Mouse (Mus musculus) ES-E14 (cell line): ENCODE data around the gene Kif2c. TPM values are rescaled to one million over a fixed set of nuclear protein-coding genes. Genes with fewer than 3 reads are reported as not detected.

Experiments used
- DNase-seq: peaks from one replicate; pipeline ENCODE4 v3.0.0-alpha.2; 2013; ENCODE audit warnings: low read depth, low spot score
- H3K27ac ChIP-seq: 2 replicates; pipeline ENCODE4 v1.5.1; 2012; ENCODE audit warnings: low read depth, mild to moderate bottlenecking, low read length, moderate library complexity, mixed read lengths; ENCODE audit not compliant: poor library complexity, insufficient read depth, severe bottlenecking
- H3K36me3 ChIP-seq: 2 replicates; pipeline ENCODE4 v1.6.1; 2012; ENCODE audit warnings: mild to moderate bottlenecking, low read length, moderate library complexity, mixed read lengths; ENCODE audit not compliant: control insufficient read depth, poor library complexity, insufficient read depth, severe bottlenecking
- H3K4me1 ChIP-seq, 2 experiments: fragments of 150-350 bp in 1 of 2; sonication (generic) in 1 of 2; 2 replicates each; pipeline ENCODE4 v1.6.1; 2012; ENCODE audit warnings: low read length in 2 of 2, mild to moderate bottlenecking in 1 of 2, mixed read lengths in 1 of 2; ENCODE audit not compliant: control insufficient read depth in 2 of 2, insufficient read depth in 2 of 2, poor library complexity in 1 of 2
- H3K4me3 ChIP-seq, 2 experiments: fragments of 150-350 bp in 1 of 2; sonication (generic) in 1 of 2; 2 replicates each; pipeline ENCODE4 v1.5.1; 2012; ENCODE audit warnings: low read length in 2 of 2, low read depth in 1 of 2, mild to moderate bottlenecking in 1 of 2, mixed read lengths in 1 of 2; ENCODE audit not compliant: insufficient read depth in 1 of 2, poor library complexity in 1 of 2, severe bottlenecking in 1 of 2
- H3K9ac ChIP-seq: 2 replicates; pipeline ENCODE4 v1.6.1; 2012; ENCODE audit warnings: low read depth, mild to moderate bottlenecking, low read length, mixed read lengths; ENCODE audit not compliant: poor library complexity, insufficient read depth, severe bottlenecking
- H3K9me3 ChIP-seq: fragments of 150-350 bp; sonication (generic); 2 replicates; pipeline ENCODE4 v1.6.1; 2012; ENCODE audit warnings: low read depth, mild to moderate bottlenecking, low read length; ENCODE audit not compliant: control insufficient read depth, insufficient read depth
- CHD2 ChIP-seq: IDR thresholded peaks from 2 replicates; pipeline ENCODE4 v1.6.1; 2014; ENCODE audit warnings: mild to moderate bottlenecking, low read depth, low read length, inconsistent platforms
- HCFC1 ChIP-seq: IDR thresholded peaks from 2 replicates; pipeline ENCODE4 v1.6.1; 2012; ENCODE audit warnings: low read length, inconsistent platforms, borderline replicate concordance; ENCODE audit not compliant: insufficient read depth
- MAFK ChIP-seq: IDR thresholded peaks from 2 replicates; pipeline ENCODE4 v1.6.1; 2014; ENCODE audit warnings: mild to moderate bottlenecking, low read depth, low read length, inconsistent platforms; ENCODE audit not compliant: insufficient read depth
- ZC3H11A ChIP-seq: IDR thresholded peaks from 2 replicates; pipeline ENCODE4 v1.6.1; 2012; ENCODE audit warnings: low read depth, mild to moderate bottlenecking, inconsistent platforms, low read length, borderline replicate concordance
- ZNF384 ChIP-seq: IDR thresholded peaks from 2 replicates; pipeline ENCODE4 v1.6.1; 2012; ENCODE audit warnings: low read depth, low read length, inconsistent platforms
- in situ Hi-C, 2 experiments: fragments of 600-800 bp; cut with MboI; formaldehyde crosslinking; loops; one replicate each; pipeline ENCODE4 v1.15.1; 2025; ENCODE audit warnings: low sequenced_read_pairs in 2 of 2, inconsistent platforms in 1 of 2; ENCODE audit not compliant: unreplicated experiment in 2 of 2
- total RNA-seq: library from RNA; depleted of rRNA; stranded (reverse); fragments of 300-350 nt; gene quantifications from 2 replicates; pipeline ENCODE4 v1.2.3, GENCODE M21; 2012

Kif2c gene
- total RNA-seq, 1 experiment: 73.1 TPM

DNA sequence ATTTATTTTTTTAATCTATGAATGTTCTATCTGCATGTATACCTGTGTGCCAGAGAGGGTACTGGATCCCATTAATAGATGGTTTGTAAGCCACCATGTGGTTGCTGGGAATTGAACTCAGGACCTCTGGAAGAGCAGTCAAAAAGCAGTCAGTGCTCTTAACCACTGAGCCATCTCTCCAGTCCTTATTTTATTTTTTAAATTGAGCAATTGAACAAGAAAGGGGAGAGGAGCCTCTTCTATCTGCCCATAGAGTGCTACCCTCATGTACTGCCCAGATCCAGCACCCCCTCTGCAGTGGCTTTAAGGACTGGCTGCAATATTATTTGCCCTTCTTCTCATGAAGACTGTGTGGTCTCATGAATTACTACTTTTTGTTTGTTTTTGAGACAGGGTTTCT, 42.8 kb upstream of the Kif2c start:
- Histone ChIP-seq H3K36me3 (no peaks in the 10 kb centered on the region), H3K4me1 (peaks cover 0 to 3% of the 10 kb centered on the region in 2 experiments; a peak in 1 of 4 replicates)

GRCm38 (mm10) chr4:117224122-117224521, 41.7 kb upstream of the Kif2c start:
- Histone ChIP-seq H3K4me3 (no peak overlapping the region), H3K4me1 (peaks cover 0 to 3% of the 10 kb centered on the region in 2 experiments; a peak in 1 of 4 replicates), H3K36me3 (no peaks in the 10 kb centered on the region), H3K9ac (no peak overlapping the region), H3K9me3 (no peaks in the 10 kb centered on the region), H3K27ac (no peak overlapping the region)
- in situ Hi-C loops: no loop called here
- no peak for DNase-seq
- TF ChIP-seq MAFK (no peak), ZC3H11A (no peak), ZNF384 (no peak), CHD2 (no peak), HCFC1 (no peak)

More for the DNA sequence above, 42.8 kb upstream of the Kif2c start:
- H3K4me3 ChIP-seq: no peak overlapping the region
- H3K9ac ChIP-seq: no peak overlapping the region
- no peak for DNase-seq
- no peaks in the 10 kb centered on the region for H3K9me3 ChIP-seq
- no peak overlapping the region for H3K27ac ChIP-seq
- TF ChIP-seq HCFC1 (no peak), CHD2 (no peak), ZC3H11A (no peak), ZNF384 (no peak), MAFK (no peak)
- in situ Hi-C loops: no loop called here

- in situ Hi-C loops: no loop called here
- Histone ChIP-seq H3K9ac (no peak overlapping the region), H3K9me3 (no peaks in the 10 kb centered on the region), H3K4me1 (peaks cover 2 to 3% of the 10 kb centered on the region in 2 experiments; a peak in 1 of 4 replicates), H3K27ac (no peak overlapping the region), H3K36me3 (no peaks in the 10 kb centered on the region), H3K4me3 (no peak overlapping the region)
- TF ChIP-seq MAFK: no peak
- TF ChIP-seq CHD2: no peak
- no peak for TF ChIP-seq HCFC1
- TF ChIP-seq ZC3H11A: no peak
- TF ChIP-seq ZNF384: no peak
- DNase-seq: no peak
Measured at GRCm38 (mm10) chr4:117223001-117223400, 40.6 kb upstream of the Kif2c start.

DNA sequence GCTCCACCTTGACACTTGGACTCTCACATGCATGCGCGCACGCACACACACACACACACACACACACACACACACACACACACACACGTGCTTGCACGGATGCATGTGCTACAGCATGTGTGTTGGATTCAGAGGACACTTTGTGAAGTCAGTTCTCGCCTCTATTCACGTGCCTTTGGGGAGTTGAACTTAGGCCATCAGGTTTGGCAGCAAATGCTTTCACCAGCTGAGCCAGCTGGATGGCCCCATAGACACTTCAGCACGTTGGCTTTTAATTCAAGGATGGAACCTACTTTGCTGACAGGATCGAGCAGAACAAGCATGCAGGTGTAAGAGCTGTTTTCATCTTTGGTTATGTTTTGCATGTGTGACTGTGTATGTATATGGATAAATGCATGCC, 39.4 kb upstream of the Kif2c start:
- TF ChIP-seq HCFC1: no peak
- TF ChIP-seq ZNF384: no peak
- TF ChIP-seq ZC3H11A: no peak
- TF ChIP-seq MAFK: no peak
- no peak for TF ChIP-seq CHD2
- in situ Hi-C loops: no loop called here

More for the DNA sequence above, 39.4 kb upstream of the Kif2c start:
- Histone ChIP-seq H3K4me1 (peaks cover 2 to 3% of the 10 kb centered on the region in 2 experiments; a peak in 1 of 4 replicates), H3K9ac (no peak overlapping the region), H3K4me3 (no peak overlapping the region), H3K36me3 (no peaks in the 10 kb centered on the region), H3K27ac (no peak overlapping the region), H3K9me3 (no peaks in the 10 kb centered on the region)
- no peak for DNase-seq
